Mouse (Mus musculus) heart, embryonic 14.5 days (tissue): ENCODE measurements around the gene Man1b1. TPM values are rescaled to one million over a fixed set of nuclear protein-coding genes. Genes with fewer than 3 reads are reported as not detected.

Source experiments
- ATAC-seq: fragments of 200-750 bp; cut with Nextera tagmentation; 2 replicates; pipeline ENCODE4 v1.8.0; 2017; ENCODE audit warnings: low read depth, moderate TSS enrichment; ENCODE audit not compliant: insufficient number of reproducible peaks, insufficient read depth, low FRiP score
- H3K27ac ChIP-seq, 2 experiments: fragments of 200-500 bp in 1 of 2; fragments of 300-500 bp in 1 of 2; sonication (generic) in 1 of 2; replicated peaks in 1 of 2; 2 replicates each; pipeline ENCODE4 v1.5.1; 2012 to 2014; ENCODE audit warnings: low read depth in 2 of 2, low read length in 2 of 2, control low read depth in 1 of 2, mild to moderate bottlenecking in 1 of 2, mixed read lengths in 1 of 2; ENCODE audit not compliant: control insufficient read depth in 1 of 2, insufficient read depth in 1 of 2
- H3K27me3 ChIP-seq: fragments of 300-500 bp; sonication (generic); 2 replicates; pipeline ENCODE4 v1.6.1; 2014; ENCODE audit warnings: mild to moderate bottlenecking, low read length, control low read depth; ENCODE audit not compliant: control insufficient read depth, insufficient read depth
- H3K36me3 ChIP-seq: fragments of 300-500 bp; sonication (generic); 2 replicates; pipeline ENCODE4 v1.6.1; 2014; ENCODE audit warnings: mild to moderate bottlenecking, control low read depth, low read length, mixed read lengths; ENCODE audit not compliant: control insufficient read depth, insufficient read depth
- H3K4me1 ChIP-seq, 2 experiments: fragments of 200-500 bp in 1 of 2; fragments of 300-500 bp in 1 of 2; sonication (generic) in 1 of 2; 2 replicates each; pipeline ENCODE4 v1.6.1; 2012 to 2014; ENCODE audit warnings: low read length in 2 of 2, control low read depth in 1 of 2, mixed read lengths in 1 of 2; ENCODE audit not compliant: control insufficient read depth in 2 of 2, insufficient read depth in 2 of 2
- H3K4me2 ChIP-seq: fragments of 300-500 bp; sonication (generic); 2 replicates; pipeline ENCODE4 v1.6.1; 2014; ENCODE audit warnings: mild to moderate bottlenecking, low read length
- H3K4me3 ChIP-seq, 2 experiments: fragments of 200-500 bp in 1 of 2; fragments of 300-500 bp in 1 of 2; sonication (generic) in 1 of 2; 2 replicates each; pipeline ENCODE4 v1.5.1; 2012 to 2014; ENCODE audit warnings: low read length in 2 of 2, mild to moderate bottlenecking in 2 of 2, control low read depth in 1 of 2, low read depth in 1 of 2, moderate library complexity in 1 of 2; ENCODE audit not compliant: control insufficient read depth in 1 of 2, insufficient read depth in 1 of 2
- H3K9ac ChIP-seq: fragments of 300-500 bp; sonication (generic); 2 replicates; pipeline ENCODE4 v1.6.1; 2014; ENCODE audit warnings: mild to moderate bottlenecking, low read length
- H3K9me3 ChIP-seq: fragments of 300-500 bp; sonication (generic); 2 replicates; pipeline ENCODE4 v1.6.1; 2016; ENCODE audit warnings: low read length, control low read depth; ENCODE audit not compliant: control insufficient read depth
- WGBS: fragments of 180-500 bp; shearing (Covaris S2); extraction: QIAGEN DNeasy Blood & Tissue Kit; methylation state at CpG from one replicate; pipeline ENCODE4 v1.1.7; 2014; 5-methylcytosine and 5-hydroxymethylcytosine counted together
- polyA plus RNA-seq: library from polyadenylated mRNA; unstranded; fragments of >200 nt; fragmentation: Nextera tagmentation; extraction: Ambion mirVana; gene quantifications from 2 replicates; pipeline ENCODE4 v1.2.1, GENCODE M21; 2014

Gene Man1b1
- polyA plus RNA-seq, 1 experiment from 2014 or later: 48.1 TPM

GRCm38 (mm10) chr2:25289651-25290050 is 42.5 kb upstream of the Man1b1 start, which contains the start of gene Lrrc26:
TSS of gene Lrrc26 (plus strand) at chr2:25289915.
- Histone ChIP-seq H3K4me2 (peak within 1 kb of the TSS; percentile 47), H3K27me3 (peaks cover 69% of the 10 kb centered on the region), H3K9ac (no peak within 1 kb of the TSS), H3K9me3 (no peaks in the 10 kb centered on the region), H3K27ac (no peak within 1 kb of the TSS), H3K36me3 (peaks cover 19% of the 10 kb centered on the region), H3K4me1 (peaks cover 0 to 16% of the 10 kb centered on the region in 2 experiments; a peak in 3 of 4 replicates), H3K4me3 (peak within 1 kb of the TSS; percentile 14 to 19; a peak in 3 of 4 replicates)
- no peak for ATAC-seq
- 7% methylated on average over 11 of the region's 11 CpGs for WGBS

DNA sequence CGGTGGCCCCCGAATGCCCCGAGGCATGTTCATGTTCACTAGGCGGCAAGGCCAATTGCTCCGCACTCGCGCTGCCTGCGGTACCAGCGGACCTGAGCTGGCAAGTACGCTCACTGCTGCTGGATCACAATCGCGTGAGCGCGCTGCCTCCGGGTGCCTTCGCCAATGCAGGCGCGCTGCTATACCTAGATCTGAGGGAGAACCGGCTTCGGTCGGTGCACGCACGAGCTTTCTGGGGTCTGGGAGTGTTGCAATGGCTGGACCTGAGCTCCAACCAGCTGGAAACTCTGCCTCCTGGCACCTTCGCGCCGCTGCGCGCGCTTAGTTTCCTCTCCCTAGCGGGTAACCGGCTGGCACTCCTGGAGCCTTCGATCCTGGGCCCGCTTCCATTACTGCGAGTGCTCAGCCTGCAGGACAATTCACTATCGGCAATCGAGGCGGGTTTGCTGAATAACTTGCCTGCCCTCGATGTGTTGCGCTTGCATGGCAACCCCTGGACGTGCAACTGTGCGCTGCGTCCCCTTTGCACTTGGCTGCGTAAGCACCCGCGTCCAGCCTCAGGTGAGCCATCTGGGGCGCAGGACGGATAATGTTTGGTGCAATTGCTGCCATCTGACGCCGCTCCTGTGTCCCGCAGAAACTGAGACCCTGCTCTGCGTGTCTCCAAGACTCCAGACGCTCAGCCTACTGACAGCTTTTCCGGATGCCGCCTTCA is 41.9 kb upstream of the Man1b1 start:
- Histone ChIP-seq H3K36me3 (peaks cover 13% of the 10 kb centered on the region), H3K4me1 (peaks cover 0 to 16% of the 10 kb centered on the region in 2 experiments; a peak in 3 of 4 replicates), H3K9ac (no peak overlapping the region), H3K27me3 (peaks cover 74% of the 10 kb centered on the region), H3K4me2 (peak overlapping the region; percentile 47), H3K4me3 (peak overlapping the region; percentile 14 to 19; a peak in 3 of 4 replicates), H3K27ac (no peak overlapping the region), H3K9me3 (no peaks in the 10 kb centered on the region)
- no peak for ATAC-seq
- 2% methylated on average over 54 of the region's 54 CpGs for WGBS

DNA sequence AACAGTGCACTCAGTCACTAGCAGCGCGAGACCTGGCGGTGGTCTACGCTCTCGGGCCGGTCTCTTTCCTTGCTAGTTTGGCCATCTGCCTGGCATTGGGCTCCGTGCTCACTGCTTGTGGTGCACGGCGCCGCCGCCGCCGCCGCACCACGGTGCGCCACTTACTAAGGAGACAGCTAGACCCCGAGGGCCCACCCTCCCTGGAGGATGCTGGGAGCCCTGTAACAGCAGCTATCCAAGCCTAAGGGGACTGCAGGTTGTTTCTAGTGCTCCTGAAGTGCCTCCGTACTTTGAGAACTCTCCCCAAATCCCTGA is 41.4 kb upstream of the Man1b1 start:
- H3K27ac ChIP-seq: no peak overlapping the region
- H3K4me3 ChIP-seq: peak overlapping the region in 1 of 2 experiments; percentile 19; a peak in 1 of 4 replicates
- H3K4me2 ChIP-seq: peak overlapping the region; percentile 47
- H3K27me3 ChIP-seq: peaks cover 79% of the 10 kb centered on the region
- peaks cover 8% of the 10 kb centered on the region for H3K36me3 ChIP-seq
- no peaks in the 10 kb centered on the region for H3K9me3 ChIP-seq
- 2% methylated on average over 18 of the region's 18 CpGs for WGBS
- peaks cover 0 to 16% of the 10 kb centered on the region in 2 experiments; a peak in 3 of 4 replicates for H3K4me1 ChIP-seq
- no peak for ATAC-seq
- H3K9ac ChIP-seq: no peak overlapping the region

GRCm38 (mm10) chr2:25291184-25292053 is 40.7 kb upstream of the Man1b1 start:
- H3K4me2 ChIP-seq: peak overlapping the region; percentile 60
- 0 out of 2 replicates have a peak, but pooled peaks cover 2% of the 10 kb centered on the region for H3K36me3 ChIP-seq
- H3K4me1 ChIP-seq: peaks cover 0 to 16% of the 10 kb centered on the region in 2 experiments; a peak in 3 of 4 replicates
- H3K9me3 ChIP-seq: no peaks in the 10 kb centered on the region
- no peak for ATAC-seq
- 7% methylated on average over 30 of the region's 32 CpGs for WGBS
- no peak overlapping the region for H3K27ac ChIP-seq
- H3K9ac ChIP-seq: peak overlapping the region; percentile 25; the same call in 1 of the 2 replicates
- H3K4me3 ChIP-seq: peak overlapping the region in 1 of 2 experiments; percentile 33; a peak in 2 of 4 replicates
- H3K27me3 ChIP-seq: peaks cover 84% of the 10 kb centered on the region

GRCm38 (mm10) chr2:25292054-25292544 is 40.0 kb upstream of the Man1b1 start:
- peak overlapping the region; percentile 25 for H3K9ac ChIP-seq
- H3K9me3 ChIP-seq: no peaks in the 10 kb centered on the region
- peak overlapping the region; percentile 19 to 33; a peak in 3 of 4 replicates for H3K4me3 ChIP-seq
- no peak overlapping the region for H3K27ac ChIP-seq
- H3K4me1 ChIP-seq: peaks cover 0 to 16% of the 10 kb centered on the region in 2 experiments; a peak in 3 of 4 replicates
- WGBS: 5% methylated on average over 42 of the region's 43 CpGs
- H3K27me3 ChIP-seq: peaks cover 90% of the 10 kb centered on the region
- ATAC-seq: no peak
- peak overlapping the region; percentile 60 for H3K4me2 ChIP-seq
- H3K36me3 ChIP-seq: no peaks in the 10 kb centered on the region

- Histone ChIP-seq H3K4me3 (peak overlapping the region in 1 of 2 experiments; percentile 33; a peak in 1 of 4 replicates), H3K9ac (no peak overlapping the region), H3K27ac (no peak overlapping the region), H3K4me2 (peak overlapping the region; percentile 60), H3K36me3 (no peaks in the 10 kb centered on the region), H3K9me3 (no peaks in the 10 kb centered on the region), H3K27me3 (peaks cover 96% of the 10 kb centered on the region), H3K4me1 (peaks cover 0 to 16% of the 10 kb centered on the region in 2 experiments; a peak in 3 of 4 replicates)
- 0% methylated on average over 1 of the region's 1 CpGs for WGBS
- ATAC-seq: no peak
Observed at GRCm38 (mm10) chr2:25292856-25293255, 39.3 kb upstream of the Man1b1 start.

DNA sequence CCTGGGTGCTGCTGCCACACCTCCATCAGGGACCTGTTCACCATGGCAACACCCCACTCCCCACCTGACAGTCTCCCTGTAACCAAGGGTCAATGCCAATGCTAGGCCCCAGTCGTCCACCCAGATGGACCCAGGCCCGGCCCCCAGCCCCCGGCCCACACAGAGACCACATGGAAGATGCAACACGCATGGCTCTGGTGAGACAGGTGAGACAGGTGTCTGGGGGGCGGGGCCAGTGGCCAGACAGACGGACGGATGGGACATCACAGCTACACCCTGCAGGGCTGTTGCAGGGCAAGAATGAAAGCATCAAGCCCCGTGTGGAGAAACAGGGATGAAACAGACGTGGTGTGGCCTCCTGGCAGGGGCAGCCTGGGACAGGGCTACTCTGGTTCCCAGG is 38.4 kb upstream of the Man1b1 start:
- Histone ChIP-seq H3K36me3 (no peaks in the 10 kb centered on the region), H3K27ac (no peak overlapping the region), H3K9ac (no peak overlapping the region), H3K4me1 (peaks cover 0 to 16% of the 10 kb centered on the region in 2 experiments; a peak in 3 of 4 replicates), H3K4me3 (no peak overlapping the region), H3K4me2 (no peak overlapping the region), H3K27me3 (peaks cover 88% of the 10 kb centered on the region), H3K9me3 (no peaks in the 10 kb centered on the region)
- no peak for ATAC-seq
- WGBS: 66% methylated on average over 9 of the region's 9 CpGs
